Mouse (Mus musculus) cerebellum, adult 2 months (tissue): ENCODE data around the gene Rora. TPM values are rescaled to one million over a fixed set of nuclear protein-coding genes. Genes with fewer than 3 reads are reported as not detected.

Source experiments
- DNase-seq, 2 experiments: peaks; one replicate each; pipeline ENCODE4 v3.0.0; 2021
- H3K27ac ChIP-seq: fragments of 200-500 bp; 2 replicates; pipeline ENCODE4 v1.5.1; 2012; ENCODE audit warnings: low read length, control low read depth, inconsistent platforms; ENCODE audit not compliant: insufficient read depth
- H3K27me3 ChIP-seq: fragments of 200-500 bp; 2 replicates; pipeline ENCODE4 v1.6.1; 2012; ENCODE audit warnings: inconsistent platforms, mild to moderate bottlenecking, low read length, moderate library complexity; ENCODE audit not compliant: control insufficient read depth, insufficient read depth
- H3K4me1 ChIP-seq: fragments of 200-500 bp; 2 replicates; pipeline ENCODE4 v1.6.1; 2011; ENCODE audit warnings: low read length; ENCODE audit not compliant: control insufficient read depth, insufficient read depth
- H3K4me3 ChIP-seq: fragments of 200-500 bp; replicated peaks from 2 replicates; pipeline ENCODE3; 2011; ENCODE audit warnings: mild to moderate bottlenecking, low read depth, low read length, control low read depth; ENCODE audit not compliant: insufficient read depth
- CTCF ChIP-seq: fragments of 200-500 bp; IDR thresholded peaks from 2 replicates; pipeline ENCODE4 v1.5.1; 2011; ENCODE audit warnings: low read depth, mild to moderate bottlenecking, control low read depth, low read length, moderate library complexity, borderline replicate concordance; ENCODE audit not compliant: insufficient read depth
- POLR2A ChIP-seq: fragments of 200-500 bp; IDR thresholded peaks from 2 replicates; pipeline ENCODE4 v1.6.1; 2011; ENCODE audit warnings: low read length, control low read depth, borderline replicate concordance; ENCODE audit not compliant: insufficient read depth
- WGBS: fragments of 180-500 bp; shearing (Covaris S2); methylation state at CpG from one replicate; pipeline ENCODE4 v1.1.7; 2018; 5-methylcytosine and 5-hydroxymethylcytosine counted together
- polyA plus RNA-seq: library from polyadenylated mRNA; depleted of rRNA; stranded (reverse); fragments of >200 nt; gene quantifications from 2 replicates; pipeline ENCODE4 v1.2.3, GENCODE M21; 2012

Rora gene
- polyA plus RNA-seq, 1 experiment = 58.4 TPM

DNA sequence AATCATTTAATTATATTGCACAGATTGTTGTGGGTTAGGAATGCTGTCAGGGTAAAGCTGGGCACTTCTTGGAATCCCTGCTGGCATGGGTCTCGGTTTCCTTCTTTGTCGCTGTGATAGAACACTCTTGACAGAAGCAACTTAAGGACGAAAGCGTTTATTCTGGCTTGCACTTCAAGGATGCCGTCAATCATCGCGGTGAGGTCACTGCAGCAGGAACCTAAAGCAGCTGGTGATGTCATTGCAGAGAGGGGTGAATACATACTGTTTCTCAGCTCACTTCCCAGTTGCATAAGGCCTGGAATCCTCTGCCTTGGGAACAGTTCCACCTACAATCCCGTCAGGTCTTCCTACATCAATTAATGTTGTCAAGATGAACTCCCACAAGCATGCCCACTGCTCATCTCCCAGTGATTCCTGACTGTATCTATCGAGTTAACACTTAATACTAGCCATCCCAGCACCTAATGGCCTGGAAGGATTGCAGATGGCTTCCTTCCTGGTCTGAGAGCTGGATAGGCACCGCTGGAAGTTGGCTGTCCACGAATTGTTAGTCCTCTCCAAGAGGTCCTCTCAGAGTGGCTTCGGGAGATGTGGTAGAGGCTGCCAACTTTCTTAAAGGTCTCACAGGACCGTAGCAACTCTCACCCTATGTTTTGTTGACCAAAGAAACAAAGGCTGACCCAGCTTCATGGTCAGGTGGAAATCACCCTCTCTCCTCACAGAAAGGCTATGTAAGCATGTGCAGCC is 334.8 kb downstream of the Rora start:
- Histone ChIP-seq H3K4me1 (peaks cover 13% of the 10 kb centered on the region), H3K27me3 (no peaks in the 10 kb centered on the region), H3K27ac (no peak overlapping the region), H3K4me3 (no peak overlapping the region)
- no peak for DNase-seq
- 74% methylated on average over 13 of the region's 13 CpGs for WGBS
- no peak for TF ChIP-seq CTCF
- no peak for TF ChIP-seq POLR2A

DNA sequence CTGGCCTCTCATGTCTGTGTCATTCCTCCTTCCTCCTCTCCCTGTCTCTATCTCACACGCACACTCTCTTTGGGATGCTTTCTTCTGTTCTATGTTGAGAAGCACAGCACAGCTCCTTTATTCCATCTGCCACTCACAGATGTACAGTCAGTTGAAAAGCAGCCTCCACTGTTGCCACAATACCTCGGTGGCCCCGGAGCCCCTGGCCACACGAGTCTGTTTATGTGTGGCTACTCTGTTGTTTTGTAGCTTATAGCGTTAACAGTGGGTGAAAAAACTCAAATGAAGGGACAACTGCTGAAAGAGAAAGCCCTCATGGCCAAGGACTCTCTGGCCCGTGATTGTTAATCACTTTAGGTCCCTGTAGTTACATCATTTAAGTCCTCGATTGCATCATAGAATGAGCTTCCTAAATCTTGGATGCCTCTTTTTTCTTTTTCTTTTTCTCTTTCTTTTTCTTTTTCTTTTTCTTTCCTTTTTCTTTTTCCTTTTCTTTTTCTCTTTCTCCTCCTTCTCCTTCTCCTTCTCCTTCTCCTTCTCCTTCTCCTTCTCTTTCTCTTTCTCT is 336.4 kb downstream of the Rora start:
- peaks cover 11% of the 10 kb centered on the region for H3K4me1 ChIP-seq
- H3K4me3 ChIP-seq = no peak overlapping the region
- WGBS = 59% methylated on average over 7 of the region's 7 CpGs
- no peak for TF ChIP-seq CTCF
- no peak for TF ChIP-seq POLR2A
- H3K27me3 ChIP-seq = no peaks in the 10 kb centered on the region
- DNase-seq = no peak
- no peak overlapping the region for H3K27ac ChIP-seq

DNA sequence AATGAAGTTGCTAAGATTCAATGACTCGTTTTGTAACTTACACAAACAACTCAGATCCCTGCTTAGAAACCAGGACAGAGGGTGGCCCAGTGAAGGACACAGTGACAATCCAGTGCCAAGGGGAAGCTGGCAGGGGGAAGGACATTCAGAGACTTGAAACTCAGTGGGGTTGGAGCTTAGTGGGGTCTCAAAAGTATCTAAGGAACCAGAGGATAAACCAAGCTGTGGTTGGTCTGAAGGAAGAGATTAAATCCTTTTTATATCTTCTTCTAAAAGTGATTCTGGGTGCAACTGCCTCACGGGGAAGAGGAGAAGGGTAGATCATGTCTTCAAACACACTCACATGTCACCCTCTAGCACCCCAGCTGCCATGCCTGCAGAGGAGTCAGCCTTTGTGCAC is 340.3 kb downstream of the Rora start:
- Histone ChIP-seq H3K27ac (no peak overlapping the region), H3K4me3 (no peak overlapping the region), H3K4me1 (no peaks in the 10 kb centered on the region; the same call in 1 of the 2 replicates), H3K27me3 (no peaks in the 10 kb centered on the region)
- no peak for DNase-seq
- no peak for TF ChIP-seq POLR2A
- TF ChIP-seq CTCF = no peak
- WGBS = 61% methylated on average over 2 of the region's 2 CpGs

- Histone ChIP-seq H3K4me3 (no peak overlapping the region), H3K27me3 (no peaks in the 10 kb centered on the region), H3K4me1 (peaks cover 3% of the 10 kb centered on the region; the same call in 1 of the 2 replicates), H3K27ac (no peak overlapping the region)
- no peak for DNase-seq
- TF ChIP-seq CTCF = no peak
- no peak for TF ChIP-seq POLR2A
- WGBS = 91% methylated on average over 9 of the region's 9 CpGs
Measured at GRCm38 (mm10) chr9:68998961-68999360, 345.4 kb downstream of the Rora start.

GRCm38 (mm10) chr9:69004514-69004913 is 350.9 kb downstream of the Rora start:
- no peak for DNase-seq
- H3K27ac ChIP-seq = no peak overlapping the region
- 77% methylated on average over 9 of the region's 9 CpGs for whole genome bisulfite sequencing
- H3K27me3 ChIP-seq = no peaks in the 10 kb centered on the region
- H3K4me3 ChIP-seq = no peak overlapping the region
- H3K4me1 ChIP-seq = peaks cover 5% of the 10 kb centered on the region; the same call in 1 of the 2 replicates
- no peak for TF ChIP-seq POLR2A
- TF ChIP-seq CTCF = no peak

DNA sequence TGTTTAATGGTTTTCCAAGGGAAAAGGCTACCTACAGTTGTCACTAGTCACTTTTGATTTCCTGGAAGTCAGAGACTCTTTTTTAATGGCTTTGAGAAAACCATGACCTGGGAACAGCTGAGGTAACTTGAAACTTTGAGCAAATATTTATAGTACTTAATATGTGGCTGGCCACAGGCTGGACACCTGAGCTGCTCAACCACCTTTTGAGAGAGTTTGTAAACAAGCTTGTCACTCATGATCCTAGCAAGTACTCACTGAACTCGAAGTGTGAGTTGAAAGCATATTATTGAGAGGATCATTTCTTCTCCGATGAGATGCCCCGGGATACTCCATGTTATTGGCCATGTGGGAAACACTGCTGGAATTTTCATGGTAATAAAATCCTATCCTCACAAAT is 353.1 kb downstream of the Rora start:
- 82% methylated on average over 3 of the region's 3 CpGs for WGBS
- no peak for DNase-seq

GRCm38 (mm10) chr9:69008706-69009105 is 355.1 kb downstream of the Rora start:
- 48% methylated on average over 2 of the region's 2 CpGs for whole genome bisulfite sequencing
- Histone ChIP-seq H3K27ac (no peak overlapping the region), H3K4me1 (peaks cover 17% of the 10 kb centered on the region; the same call in 1 of the 2 replicates), H3K27me3 (no peaks in the 10 kb centered on the region), H3K4me3 (no peak overlapping the region)
- TF ChIP-seq POLR2A (no peak), CTCF (no peak)
- DNase-seq = no peak

More for the DNA sequence above, 353.1 kb downstream of the Rora start:
- Histone ChIP-seq H3K4me3 (no peak overlapping the region), H3K27me3 (no peaks in the 10 kb centered on the region), H3K4me1 (peaks cover 12% of the 10 kb centered on the region; the same call in 1 of the 2 replicates), H3K27ac (no peak overlapping the region)
- no peak for TF ChIP-seq POLR2A

- H3K4me1 ChIP-seq = peaks cover 22% of the 10 kb centered on the region; the same call in 1 of the 2 replicates
- DNase-seq = peak; percentile 56 to 74
- TF ChIP-seq CTCF (no peak), POLR2A (no peak)
- H3K4me3 ChIP-seq = no peak overlapping the region
- H3K27ac ChIP-seq = peak overlapping the region; percentile 9; the same call in 1 of the 2 replicates
- H3K27me3 ChIP-seq = no peaks in the 10 kb centered on the region
- 36% methylated on average over 5 of the region's 5 CpGs for WGBS
Measured at GRCm38 (mm10) chr9:69010886-69011285, 357.3 kb downstream of the Rora start.
